Mouse (Mus musculus) brown adipose tissue, adult 24 weeks (tissue): ENCODE data around the gene Tbl1xr1. TPM values are rescaled to one million over a fixed set of nuclear protein-coding genes. Genes with fewer than 3 reads are reported as not detected.
A peak's percentile ranks its signal among the peaks of the same experiment; 100 is the strongest.

Experiments
- H3K27ac ChIP-seq: fragments of 200-500 bp; replicated peaks from 2 replicates; pipeline ENCODE4 v1.5.1; 2012; ENCODE audit warnings: low read depth, mild to moderate bottlenecking, low read length
- H3K4me1 ChIP-seq: fragments of 200-500 bp; 2 replicates; pipeline ENCODE4 v1.6.1; 2012; ENCODE audit warnings: low read length, mixed read lengths; ENCODE audit not compliant: control insufficient read depth, insufficient read depth, insufficient read length
- H3K4me3 ChIP-seq: fragments of 200-500 bp; 2 replicates; pipeline ENCODE4 v1.5.1; 2012; ENCODE audit warnings: low read depth, mild to moderate bottlenecking, low read length, moderate library complexity; ENCODE audit not compliant: insufficient read depth
- polyA plus RNA-seq: library from polyadenylated mRNA; stranded (reverse); fragments of >200 nt; gene quantifications from 2 replicates; pipeline ENCODE4 v1.2.4, GENCODE M21; 2012; ENCODE audit not compliant: missing spikeins, insufficient read depth, insufficient read length

The Tbl1xr1 gene
- polyA plus RNA-seq, 1 experiment, result 21.8 TPM

- H3K27ac ChIP-seq, result peak overlapping the region; percentile 67
- peaks cover 19% of the 10 kb centered on the region for H3K4me1 ChIP-seq
- H3K4me3 ChIP-seq, result peak overlapping the region; percentile 75
Observed at GRCm38 (mm10) chr3:22077657-22078475, 1.4 kb downstream of the Tbl1xr1 start.

- Histone ChIP-seq H3K4me3 (no peak overlapping the region), H3K27ac (no peak overlapping the region), H3K4me1 (peaks cover 19% of the 10 kb centered on the region)
Observed at GRCm38 (mm10) chr3:22078529-22078928, 2.1 kb downstream of the Tbl1xr1 start.

GRCm38 (mm10) chr3:22081869-22082268 lies 5.4 kb downstream of the Tbl1xr1 start:
- no peak overlapping the region for H3K27ac ChIP-seq
- peaks cover 17% of the 10 kb centered on the region for H3K4me1 ChIP-seq
- no peak overlapping the region for H3K4me3 ChIP-seq

GRCm38 (mm10) chr3:22082823-22083222 lies 6.4 kb downstream of the Tbl1xr1 start:
- no peak overlapping the region for H3K4me3 ChIP-seq
- no peak overlapping the region for H3K27ac ChIP-seq
- H3K4me1 ChIP-seq, result peaks cover 17% of the 10 kb centered on the region

DNA sequence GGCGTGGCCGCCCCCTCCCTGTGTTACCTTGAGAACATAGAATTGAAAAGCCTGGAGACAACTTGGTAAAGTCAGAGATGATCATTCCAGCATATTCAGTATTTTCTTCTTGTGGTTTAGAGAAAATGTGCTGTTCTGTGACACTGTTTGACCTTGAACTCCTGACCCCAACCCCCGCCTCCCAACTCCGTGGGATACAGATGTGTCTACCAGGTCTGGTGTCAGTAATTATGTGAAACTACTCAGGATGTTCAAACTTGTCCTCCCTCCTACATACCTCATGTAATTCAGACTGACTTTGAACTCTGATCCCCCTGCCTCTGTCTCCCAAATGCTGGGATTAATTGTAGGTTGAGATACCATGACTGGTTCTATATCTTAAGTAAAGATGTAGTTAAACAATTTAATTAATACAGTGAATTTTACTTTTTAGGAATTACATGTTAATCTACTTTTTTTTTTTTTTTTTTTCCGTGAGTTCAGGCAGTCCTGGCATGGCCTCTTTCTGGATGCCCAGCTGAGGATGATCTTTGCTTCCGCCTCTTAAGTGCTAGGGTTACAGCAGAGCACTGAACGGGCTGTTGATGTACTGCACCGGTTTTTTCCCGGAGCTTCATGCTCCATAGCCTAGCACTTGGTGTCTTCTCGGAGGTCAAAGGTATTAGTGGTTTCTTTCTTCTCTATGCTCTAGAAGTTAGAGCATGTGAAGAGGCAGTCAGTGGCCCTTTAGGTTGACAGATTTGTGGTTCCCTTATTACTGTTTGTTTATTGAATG lies 8.0 kb downstream of the Tbl1xr1 start:
- H3K27ac ChIP-seq, result no peak overlapping the region
- no peak overlapping the region for H3K4me3 ChIP-seq
- H3K4me1 ChIP-seq, result peaks cover 16% of the 10 kb centered on the region

- Histone ChIP-seq H3K27ac (no peak overlapping the region), H3K4me1 (peaks cover 24% of the 10 kb centered on the region), H3K4me3 (no peak overlapping the region)
Observed at GRCm38 (mm10) chr3:22089825-22090224, 13.4 kb downstream of the Tbl1xr1 start.

GRCm38 (mm10) chr3:22090431-22091265 lies 14.2 kb downstream of the Tbl1xr1 start:
- no peak overlapping the region for H3K4me3 ChIP-seq
- H3K27ac ChIP-seq, result no peak overlapping the region; the same call in 1 of the 2 replicates
- H3K4me1 ChIP-seq, result peaks cover 24% of the 10 kb centered on the region

- peaks cover 24% of the 10 kb centered on the region for H3K4me1 ChIP-seq
- no peak overlapping the region; the same call in 1 of the 2 replicates for H3K27ac ChIP-seq
- H3K4me3 ChIP-seq, result no peak overlapping the region
Observed at GRCm38 (mm10) chr3:22091266-22091550, 14.8 kb downstream of the Tbl1xr1 start.

- H3K4me3 ChIP-seq, result no peak overlapping the region
- H3K4me1 ChIP-seq, result peaks cover 24% of the 10 kb centered on the region
- H3K27ac ChIP-seq, result no peak overlapping the region
Observed at GRCm38 (mm10) chr3:22091681-22092080, 15.2 kb downstream of the Tbl1xr1 start.

GRCm38 (mm10) chr3:22092784-22093183 lies 16.3 kb downstream of the Tbl1xr1 start:
- Histone ChIP-seq H3K27ac (no peak overlapping the region), H3K4me1 (peaks cover 24% of the 10 kb centered on the region), H3K4me3 (no peak overlapping the region)

- Histone ChIP-seq H3K27ac (no peak overlapping the region), H3K4me1 (0 out of 2 replicates have a peak, but pooled peaks cover 4% of the 10 kb centered on the region)
Observed at GRCm38 (mm10) chr3:22103986-22104515, 27.6 kb downstream of the Tbl1xr1 start.

GRCm38 (mm10) chr3:22105471-22105870 lies 29.0 kb downstream of the Tbl1xr1 start:
- Histone ChIP-seq H3K4me3 (no peak overlapping the region), H3K27ac (no peak overlapping the region), H3K4me1 (0 out of 2 replicates have a peak, but pooled peaks cover 4% of the 10 kb centered on the region)

More at GRCm38 (mm10) chr3:22103986-22104515, 27.6 kb downstream of the Tbl1xr1 start:
- H3K4me3 ChIP-seq, result no peak overlapping the region

- H3K4me1 ChIP-seq, result no peaks in the 10 kb centered on the region
- no peak overlapping the region for H3K27ac ChIP-seq
- H3K4me3 ChIP-seq, result no peak overlapping the region
Observed at GRCm38 (mm10) chr3:22108013-22108412, 31.6 kb downstream of the Tbl1xr1 start.

DNA sequence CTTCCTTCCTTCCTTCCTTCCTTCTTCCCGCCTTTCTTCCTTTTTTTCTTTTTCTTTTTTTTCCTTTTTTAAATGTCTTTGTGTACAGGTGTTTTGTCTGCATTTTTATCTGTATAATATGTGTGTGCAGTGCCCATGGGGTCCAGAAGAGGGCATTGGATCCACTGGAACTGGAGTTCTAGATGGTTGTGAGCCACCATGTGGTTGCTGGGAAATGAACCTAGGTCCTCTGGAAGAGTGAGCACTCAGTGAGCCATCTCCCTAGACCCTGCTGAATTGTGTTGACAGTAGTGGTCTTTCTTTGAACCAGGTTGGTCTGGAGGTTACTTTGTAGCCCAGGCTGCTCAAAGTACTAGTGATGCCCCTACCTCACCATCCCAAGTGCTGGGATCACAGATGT lies 33.2 kb downstream of the Tbl1xr1 start:
- Histone ChIP-seq H3K4me3 (no peak overlapping the region), H3K4me1 (no peaks in the 10 kb centered on the region), H3K27ac (no peak overlapping the region)

- Histone ChIP-seq H3K4me1 (0 out of 2 replicates have a peak, but pooled peaks cover 3% of the 10 kb centered on the region), H3K4me3 (no peak overlapping the region), H3K27ac (no peak overlapping the region)
Observed at GRCm38 (mm10) chr3:22113773-22114172, 37.3 kb downstream of the Tbl1xr1 start.
